Mouse (Mus musculus) cerebellum, adult 2 months (tissue): ENCODE results near the gene Cbx1. TPM values are rescaled to one million over a fixed set of nuclear protein-coding genes. Genes with fewer than 3 reads are reported as not detected.
"Not testable (repeated sequence)": the region's sequence is repeated elsewhere in the genome, so short reads cannot be mapped to it uniquely, and the experiment has no call there.

Experiments used
- DNase-seq, 2 experiments: peaks; one replicate each; pipeline ENCODE4 v3.0.0; 2021
- H3K27ac ChIP-seq: fragments of 200-500 bp; 2 replicates; pipeline ENCODE4 v1.5.1; 2012; ENCODE audit warnings: low read length, control low read depth, inconsistent platforms; ENCODE audit not compliant: insufficient read depth
- H3K27me3 ChIP-seq: fragments of 200-500 bp; 2 replicates; pipeline ENCODE4 v1.6.1; 2012; ENCODE audit warnings: inconsistent platforms, mild to moderate bottlenecking, low read length, moderate library complexity; ENCODE audit not compliant: control insufficient read depth, insufficient read depth
- H3K4me1 ChIP-seq: fragments of 200-500 bp; 2 replicates; pipeline ENCODE4 v1.6.1; 2011; ENCODE audit warnings: low read length; ENCODE audit not compliant: control insufficient read depth, insufficient read depth
- H3K4me3 ChIP-seq: fragments of 200-500 bp; replicated peaks from 2 replicates; pipeline ENCODE3; 2011; ENCODE audit warnings: mild to moderate bottlenecking, low read depth, low read length, control low read depth; ENCODE audit not compliant: insufficient read depth
- CTCF ChIP-seq: fragments of 200-500 bp; IDR thresholded peaks from 2 replicates; pipeline ENCODE4 v1.5.1; 2011; ENCODE audit warnings: low read depth, mild to moderate bottlenecking, control low read depth, low read length, moderate library complexity, borderline replicate concordance; ENCODE audit not compliant: insufficient read depth
- POLR2A ChIP-seq: fragments of 200-500 bp; IDR thresholded peaks from 2 replicates; pipeline ENCODE4 v1.6.1; 2011; ENCODE audit warnings: low read length, control low read depth, borderline replicate concordance; ENCODE audit not compliant: insufficient read depth
- WGBS: fragments of 180-500 bp; shearing (Covaris S2); methylation state at CpG from one replicate; pipeline ENCODE4 v1.1.7; 2018; 5-methylcytosine and 5-hydroxymethylcytosine counted together
- polyA plus RNA-seq: library from polyadenylated mRNA; depleted of rRNA; stranded (reverse); fragments of >200 nt; gene quantifications from 2 replicates; pipeline ENCODE4 v1.2.3, GENCODE M21; 2012

Cbx1 gene
- polyA plus RNA-seq, 1 experiment: 40.7 TPM

GRCm38 (mm10) chr11:96834127-96834526 lies 45.2 kb downstream of the Cbx1 start:
- Histone ChIP-seq H3K4me3 (no peak overlapping the region), H3K4me1 (no peaks in the 10 kb centered on the region), H3K27me3 (no peaks in the 10 kb centered on the region), H3K27ac (no peak overlapping the region)
- no peak for DNase-seq
- WGBS: 100% methylated on average over 1 of the region's 1 CpGs
- TF ChIP-seq POLR2A (no peak), CTCF (no peak)

- peak in 1 of 2 experiments; percentile 18 for DNase-seq
- H3K4me1 ChIP-seq: peaks cover 7% of the 10 kb centered on the region
- no peak for TF ChIP-seq POLR2A
- peak; percentile 53; the same call in 1 of the 2 replicates for TF ChIP-seq CTCF
- H3K27me3 ChIP-seq: no peaks in the 10 kb centered on the region
- 25% methylated on average over 9 of the region's 9 CpGs for WGBS
- no peak overlapping the region for H3K27ac ChIP-seq
- no peak overlapping the region for H3K4me3 ChIP-seq
Measured at GRCm38 (mm10) chr11:96837298-96837697, 48.4 kb downstream of the Cbx1 start.

GRCm38 (mm10) chr11:96838341-96838740 lies 49.4 kb downstream of the Cbx1 start:
- 79% methylated on average over 4 of the region's 4 CpGs for WGBS
- no peak for DNase-seq
- Histone ChIP-seq H3K27ac (no peak overlapping the region), H3K4me1 (peaks cover 7% of the 10 kb centered on the region), H3K4me3 (no peak overlapping the region), H3K27me3 (no peaks in the 10 kb centered on the region)
- no peak for TF ChIP-seq POLR2A
- no peak for TF ChIP-seq CTCF

- WGBS: 94% methylated on average over 7 of the region's 7 CpGs
- Histone ChIP-seq H3K27me3 (no peaks in the 10 kb centered on the region), H3K27ac (no peak overlapping the region), H3K4me1 (peaks cover 7% of the 10 kb centered on the region), H3K4me3 (no peak overlapping the region)
- no peak for TF ChIP-seq POLR2A
- no peak for TF ChIP-seq CTCF
- no peak for DNase-seq
Measured at GRCm38 (mm10) chr11:96839428-96839827, 50.5 kb downstream of the Cbx1 start.

- no peak overlapping the region for H3K4me3 ChIP-seq
- DNase-seq: no peak
- no peaks in the 10 kb centered on the region for H3K27me3 ChIP-seq
- TF ChIP-seq CTCF (no peak), POLR2A (no peak)
- no peak overlapping the region for H3K27ac ChIP-seq
- 52% methylated on average over 3 of the region's 3 CpGs for WGBS
- peaks cover 7% of the 10 kb centered on the region for H3K4me1 ChIP-seq
Measured at GRCm38 (mm10) chr11:96839877-96840276, 51.0 kb downstream of the Cbx1 start.

GRCm38 (mm10) chr11:96840290-96840689 lies 51.4 kb downstream of the Cbx1 start:
- TF ChIP-seq CTCF: no peak
- no peak for TF ChIP-seq POLR2A
- 0 out of 2 replicates have a peak overlapping the region, but pooled peaks have one; percentile 53 for H3K27ac ChIP-seq
- peaks cover 7% of the 10 kb centered on the region for H3K4me1 ChIP-seq
- peak in 1 of 2 experiments; percentile 27 for DNase-seq
- no peak overlapping the region for H3K4me3 ChIP-seq
- H3K27me3 ChIP-seq: no peaks in the 10 kb centered on the region
- 12% methylated on average over 8 of the region's 8 CpGs for WGBS

GRCm38 (mm10) chr11:96843627-96844026 lies 54.7 kb downstream of the Cbx1 start:
- TF ChIP-seq POLR2A: no peak
- no peak for TF ChIP-seq CTCF
- Histone ChIP-seq H3K27me3 (no peaks in the 10 kb centered on the region), H3K4me1 (peaks cover 7% of the 10 kb centered on the region), H3K27ac (no peak overlapping the region), H3K4me3 (no peak overlapping the region)
- WGBS: 56% methylated on average over 3 of the region's 3 CpGs
- no peak for DNase-seq

- no peak overlapping the region for H3K27ac ChIP-seq
- 44% methylated on average over 3 of the region's 3 CpGs for WGBS
- TF ChIP-seq POLR2A (no peak), CTCF (no peak)
- no peak for DNase-seq
- no peaks in the 10 kb centered on the region for H3K4me1 ChIP-seq
- no peaks in the 10 kb centered on the region; the same call in 1 of the 2 replicates for H3K27me3 ChIP-seq
- H3K4me3 ChIP-seq: no peak overlapping the region
Measured at GRCm38 (mm10) chr11:96847240-96847639, 58.3 kb downstream of the Cbx1 start.

GRCm38 (mm10) chr11:96848694-96849093 lies 59.8 kb downstream of the Cbx1 start:
- TF ChIP-seq POLR2A: no peak
- no peak for TF ChIP-seq CTCF
- no peak overlapping the region for H3K4me3 ChIP-seq
- H3K27me3 ChIP-seq: no peaks in the 10 kb centered on the region; the same call in 1 of the 2 replicates
- H3K27ac ChIP-seq: no peak overlapping the region
- no peak for DNase-seq
- no peaks in the 10 kb centered on the region for H3K4me1 ChIP-seq
- 44% methylated on average over 9 of the region's 9 CpGs for WGBS

GRCm38 (mm10) chr11:96849145-96849544 lies 60.2 kb downstream of the Cbx1 start:
- 61% methylated on average over 5 of the region's 5 CpGs for WGBS
- H3K4me1 ChIP-seq, H3K27me3 ChIP-seq, DNase-seq, H3K27ac ChIP-seq, H3K4me3 ChIP-seq: not testable (repeated sequence)
